23 mouse cellular contexts compared by ENCODE assay signal in the genomic region with DNA sequence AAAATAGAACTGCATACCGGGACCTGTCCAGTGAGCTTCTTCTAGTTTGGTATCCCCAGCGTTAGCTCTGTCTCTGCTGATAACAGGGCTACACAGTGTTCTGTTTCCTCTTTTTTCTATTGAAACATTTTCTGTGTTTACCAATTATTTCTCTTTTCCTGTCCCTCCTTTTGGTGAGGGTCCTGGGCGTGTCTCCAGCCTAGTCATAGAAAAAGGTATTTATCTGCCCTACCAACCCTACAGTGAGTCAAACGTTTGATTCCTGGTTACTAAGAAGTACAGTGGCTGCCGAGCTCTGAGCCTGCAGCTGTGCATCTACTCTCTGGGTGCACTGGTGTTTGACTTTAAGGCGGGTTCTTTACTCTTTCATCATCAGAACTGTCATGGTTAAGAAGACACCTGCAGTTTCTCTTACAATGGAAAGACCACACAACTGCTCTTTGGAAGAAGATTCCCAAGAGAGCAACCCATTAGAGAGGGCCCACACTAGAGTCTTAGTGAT. TPM values are rescaled to one million over a fixed set of nuclear protein-coding genes. Genes with fewer than 3 reads are reported as not detected.
A peak's percentile ranks its signal among the peaks of the same experiment; 100 is the strongest.
DNase-seq lines count a peak whose midpoint lies in the region; ATAC-seq and TF ChIP-seq lines count a peak whose summit lies in the region.
"Had no signal": no experiment of that assay in that cellular context is flagged by ENCODE, and none has a peak within 500 bp of the region (broad histone marks: within the 10 kb centered on the region; RNA-seq: fewer than 3 reads in every experiment).

A gene (minus strand): TSS at position 151 of the 502 bp plus-strand sequence.

- H3K36me3 ChIP-seq in CH12.LX (replicated peaks in 1 of 2; ENCODE audit: control insufficient read depth in 1 of 2, insufficient read depth in 1 of 2, low read length in 1 of 2), result no peaks in the 10 kb centered on the region
- H3K36me3 ChIP-seq in liver, embryonic 14.5 days (replicated peaks; ENCODE audit: control insufficient read depth, insufficient read depth, low read depth), result no peaks in the 10 kb centered on the region
- H3K36me3 ChIP-seq in splenic B cell, adult 2 months (ENCODE audit: control insufficient read depth, insufficient read depth, low read length, poor library complexity, severe bottlenecking), result no peaks in the 10 kb centered on the region
- H3K36me3 ChIP-seq in midbrain, postnatal 0 days (ENCODE audit: insufficient read depth, low read length), result no peaks in the 10 kb centered on the region
- H3K36me3 ChIP-seq: forebrain, embryonic 12.5 days; heart, embryonic 13.5 days; hindbrain, embryonic 10.5 days had no signal

- in situ Hi-C loops in CH12.LX (cut with MboI; ENCODE audit: low pct_ligation_motif_present, low pct_unique_long_range_greater_than_20kb, low sequenced_read_pairs), result no loop called here

- ATAC-seq in liver, embryonic 14.5 days (ENCODE audit: insufficient read depth), result peak; percentile 35; the same call in 1 of the 2 replicates
- no peak for ATAC-seq in midbrain, postnatal 0 days (ENCODE audit: low FRiP score)
- ATAC-seq: activated CD4-positive, CD25-positive, alpha-beta regulatory T cell, adult 4 months; midbrain, embryonic 16.5 days; Patski had no signal

- H3K4me2 ChIP-seq in CH12.LX (ENCODE audit: insufficient read depth, low read depth, poor library complexity, severe bottlenecking), result peak within 1 kb of the TSS; percentile 86
- no peak within 1 kb of the TSS for H3K4me2 ChIP-seq in liver, embryonic 14.5 days (ENCODE audit: low read depth)
- no peak within 1 kb of the TSS for H3K4me2 ChIP-seq in midbrain, postnatal 0 days (ENCODE audit: low read depth, low read length, poor library complexity, severe bottlenecking)
- H3K4me2 ChIP-seq: forebrain, embryonic 12.5 days; heart, embryonic 13.5 days had no signal

- dilution Hi-C loops in CH12.LX (cut with MboI; ENCODE audit: extremely low pct_ligation_motif_present, extremely low pct_unique_long_range_greater_than_20kb, low sequenced_read_pairs), result no loop called here

- H3K79me2 ChIP-seq in CH12.LX (replicated peaks; ENCODE audit: control insufficient read depth, extremely low read depth, insufficient read depth, poor library complexity, severe bottlenecking), result peaks cover 25% of the 10 kb centered on the region

- DNase-seq in CH12.LX (ENCODE audit: extremely low read depth) (peak; percentile 88), MEL-GATA-1-ER (ENCODE audit: extremely low read depth, low read depth) (peak; percentile 83)
- no peak for DNase-seq in liver, embryonic 14.5 days (ENCODE audit: low read depth in 3 of 3, low spot score in 3 of 3)
- peak; percentile 61 for DNase-seq in splenic B cell, adult 2 months (ENCODE audit: low read depth, low spot score)
- no peak for DNase-seq in kidney, adult 8-10 months
- DNase-seq in gastrocnemius, adult 18-20 months (ENCODE audit: low spot score), result no peak
- DNase-seq in right cerebral cortex, postnatal 4 days, result no peak
- DNase-seq in midbrain, postnatal 0 days (ENCODE audit: low spot score), result no peak
- DNase-seq: adrenal gland, postnatal 25 days; cerebellum, adult 9-11 months; heart, adult 11 months; kidney, adult 9 months; kidney, postnatal 36 days; right cerebral cortex, postnatal 14 days had no signal

- H3K9ac ChIP-seq in CH12.LX (ENCODE audit: insufficient read depth, low read depth), result peak within 1 kb of the TSS; percentile 96
- H3K9ac ChIP-seq in liver, embryonic 14.5 days (replicated peaks), result no peak within 1 kb of the TSS
- no peak within 1 kb of the TSS for H3K9ac ChIP-seq in midbrain, postnatal 0 days (replicated peaks; ENCODE audit: low read length, poor library complexity, severe bottlenecking)
- H3K9ac ChIP-seq: forebrain, embryonic 12.5 days; heart, embryonic 13.5 days had no signal

- peak within 1 kb of the TSS; percentile 99 for H3K27ac ChIP-seq in CH12.LX (ENCODE audit: insufficient read depth, low read depth)
- H3K27ac ChIP-seq in liver, embryonic 14.5 days, result no peak within 1 kb of the TSS
- no peak within 1 kb of the TSS for H3K27ac ChIP-seq in midbrain, postnatal 0 days (ENCODE audit: low read depth, low read length)
- H3K27ac ChIP-seq: forebrain, embryonic 12.5 days; heart, embryonic 13.5 days; hindbrain, embryonic 10.5 days had no signal

- H3K4me3 ChIP-seq in CH12.LX (replicated peaks in 1 of 3; ENCODE audit: low read depth in 2 of 3, low read length in 2 of 3, poor library complexity in 1 of 3), result peak within 1 kb of the TSS; percentile 65 to 95 (median 92)
- H3K4me3 ChIP-seq in liver, embryonic 14.5 days (ENCODE audit: insufficient read depth in 1 of 2, low read depth in 2 of 2, low read length in 2 of 2), result no peak within 1 kb of the TSS
- no peak within 1 kb of the TSS for H3K4me3 ChIP-seq in midbrain, postnatal 0 days (ENCODE audit: low read depth, low read length)
- H3K4me3 ChIP-seq: forebrain, embryonic 12.5 days; heart, embryonic 13.5 days; hindbrain, embryonic 10.5 days had no signal

- peak; percentile 79 for TF ChIP-seq EP300 in CH12.LX (IDR thresholded peaks at IDR 0.05; ENCODE audit: low read length)
- TF ChIP-seq EP300 in liver, embryonic 14.5 days (IDR thresholded peaks at IDR 0.05; ENCODE audit: low read depth), result no peak

- TF ChIP-seq CTCF in CH12.LX (conservative IDR thresholded peaks at IDR 0.05 in 1 of 2, IDR thresholded peaks at IDR 0.05 in 1 of 2; ENCODE audit: low read depth in 2 of 2, low read length in 2 of 2), result no peak
- TF ChIP-seq CTCF in liver, embryonic 14.5 days (IDR thresholded peaks at IDR 0.05; ENCODE audit: low read depth), result no peak
- no peak for TF ChIP-seq CTCF in midbrain, postnatal 0 days (IDR thresholded peaks at IDR 0.05)

- H3K27me3 ChIP-seq in CH12.LX (replicated peaks), result no peaks in the 10 kb centered on the region
- no peaks in the 10 kb centered on the region for H3K27me3 ChIP-seq in liver, embryonic 14.5 days (ENCODE audit: control insufficient read depth, insufficient read depth, low read length)
- no peaks in the 10 kb centered on the region for H3K27me3 ChIP-seq in splenic B cell, adult 2 months (ENCODE audit: control insufficient read depth, insufficient read depth, low read length, poor library complexity, severe bottlenecking)
- H3K27me3 ChIP-seq in midbrain, postnatal 0 days (ENCODE audit: insufficient read depth, low read length), result no peaks in the 10 kb centered on the region
- H3K27me3 ChIP-seq: forebrain, embryonic 12.5 days; heart, embryonic 13.5 days had no signal

- TF ChIP-seq RAD21 in CH12.LX (IDR thresholded peaks at IDR 0.05; ENCODE audit: low read depth, low read length), result no peak; the same call in none of the 2 replicates

- WGBS in liver, embryonic 14.5 days (ENCODE audit: insufficient replicate concordance), result 11% methylated on average over 6 of the region's 6 CpGs
- 77% methylated on average over 6 of the region's 6 CpGs for WGBS in midbrain, postnatal 0 days

- H3K4me1 ChIP-seq in CH12.LX (ENCODE audit: control insufficient read depth in 1 of 2, insufficient read depth in 2 of 2), result peaks cover 2 to 19% of the 10 kb centered on the region in 2 experiments; a peak in 2 of 4 replicates
- H3K4me1 ChIP-seq in liver, embryonic 14.5 days (replicated peaks; ENCODE audit: control insufficient read depth in 2 of 2, insufficient read depth in 2 of 2, low read length in 1 of 2), result no peaks in the 10 kb centered on the region
- no peaks in the 10 kb centered on the region for H3K4me1 ChIP-seq in midbrain, postnatal 0 days (ENCODE audit: insufficient read depth, low read length)
- H3K4me1 ChIP-seq: forebrain, embryonic 12.5 days; heart, embryonic 13.5 days; hindbrain, embryonic 10.5 days had no signal

- TF ChIP-seq POLR2A in CH12.LX (IDR thresholded peaks at IDR 0.05; ENCODE audit: low read depth, low read length), result peak; percentile 79

- H3K9me3 ChIP-seq in CH12.LX (replicated peaks; ENCODE audit: low read length), result no peaks in the 10 kb centered on the region
- H3K9me3 ChIP-seq in liver, embryonic 14.5 days (ENCODE audit: control insufficient read depth, low read length), result no peaks in the 10 kb centered on the region
- no peaks in the 10 kb centered on the region for H3K9me3 ChIP-seq in midbrain, postnatal 0 days (ENCODE audit: low read length)
- H3K9me3 ChIP-seq: forebrain, embryonic 12.5 days; heart, embryonic 13.5 days; hindbrain, embryonic 10.5 days had no signal

TF ChIP-seq in CH12.LX, 34 proteins besides CTCF, POLR2A, EP300 and RAD21 (continues in another document):
- peak; percentile 62 for TF ChIP-seq BHLHE40 (IDR thresholded peaks at IDR 0.05; ENCODE audit: low read depth, low read length)
- TF ChIP-seq ELF1 (IDR thresholded peaks at IDR 0.05; ENCODE audit: low read depth, low read length), result 0 out of 2 replicates have a peak, but pooled peaks have one; percentile 23
- TF ChIP-seq GABPA (IDR thresholded peaks at IDR 0.05; ENCODE audit: insufficient replicate concordance, low read depth, low read length), result no peak; the same call in 1 of the 2 replicates
- TF ChIP-seq MAZ (IDR thresholded peaks at IDR 0.05; ENCODE audit: low read depth, low read length), result peak; percentile 83; the same call in 1 of the 2 replicates
- no peak for TF ChIP-seq MYC (IDR thresholded peaks at IDR 0.05; ENCODE audit: low read depth, low read length)
- peak; percentile 89 for TF ChIP-seq ETS1 (conservative IDR thresholded peaks at IDR 0.05; ENCODE audit: low read depth, low read length)
- 0 out of 2 replicates have a peak, but pooled peaks have one; percentile 55 for TF ChIP-seq POLR2AphosphoS2 (IDR thresholded peaks at IDR 0.05; ENCODE audit: low read depth, low read length)
- TF ChIP-seq TBP (conservative IDR thresholded peaks at IDR 0.05; ENCODE audit: low read depth, low read length), result peak; percentile 84
- TF ChIP-seq IRF4 (IDR thresholded peaks at IDR 0.05; ENCODE audit: low read depth, low read length), result peak; percentile 57; the same call in 1 of the 2 replicates
- no peak for TF ChIP-seq SIN3A (IDR thresholded peaks at IDR 0.05; ENCODE audit: low read length)
- no peak for TF ChIP-seq MXI1 (IDR thresholded peaks at IDR 0.05; ENCODE audit: low read depth, low read length)
- TF ChIP-seq KAT2A (IDR thresholded peaks at IDR 0.05; ENCODE audit: insufficient replicate concordance, low read length), result 0 out of 2 replicates have a peak, but pooled peaks have one; percentile 39
- TF ChIP-seq TCF12 (IDR thresholded peaks at IDR 0.05; ENCODE audit: low read depth, low read length), result peak; percentile 91
- no peak for TF ChIP-seq ZKSCAN1 (IDR thresholded peaks at IDR 0.05; ENCODE audit: borderline replicate concordance, low read depth, low read length)
- no peak for TF ChIP-seq JUN (IDR thresholded peaks at IDR 0.05; ENCODE audit: insufficient read depth, low read depth, low read length)

RNA-seq across cellular contexts. Expression of the gene that starts here (rescaled TPM):
- 56.8 and 65.0 TPM in 2 replicates for total RNA-seq in CH12.LX (2012; rRNA removed)
- total RNA-seq in CH12.LX (2014; rRNA removed), result 119 and 138 TPM in 2 replicates
- polyA plus RNA-seq in CH12.LX (2012; ENCODE audit: insufficient read length, low read depth), result 69.0 and 70.2 TPM in 2 replicates
- polyA plus RNA-seq in liver, embryonic 14.5 days (2012; rRNA removed), result 0.08 and 0.09 TPM in 2 replicates
- 0.09 and 0.13 TPM in 2 replicates for polyA plus RNA-seq in liver, embryonic 14.5 days (2014; fragmentation: Nextera tagmentation; extraction: Ambion mirVana)
- not detected for total RNA-seq in gastrocnemius, adult 18-20 months (2021)
- not detected in 2 replicates for total RNA-seq in midbrain, postnatal 0 days (2014; rRNA removed)
- 0.04 and 0.06 TPM in 2 replicates for polyA plus RNA-seq in midbrain, postnatal 0 days (2015; fragmentation: Nextera tagmentation; extraction: Ambion mirVana)
- total RNA-seq: adrenal gland, postnatal 25 days; layer of hippocampus, postnatal 14 days; left cerebral cortex, postnatal 14 days had no signal
- polyA plus RNA-seq: forebrain, embryonic 12.5 days; heart, embryonic 13.5 days; midbrain, embryonic 16.5 days; neural tube, embryonic 11.5 days had no signal

Comparison
In these comparisons a context has a peak if more than half of its experiments do, and no peak if none do; other contexts are left out.
1. RNA of the gene that starts here (total RNA-seq): 56.8 to 138 TPM in CH12.LX; not detected in gastrocnemius, adult 18-20 months and not detected in midbrain, postnatal 0 days; every median in the first group is over 10 times any median in the second.
2. RNA of the gene that starts here (polyA plus RNA-seq): 69.0 to 70.2 TPM in CH12.LX; 0.08 to 0.13 TPM in liver, embryonic 14.5 days and 0.04 to 0.06 TPM in midbrain, postnatal 0 days; every median in the first group is over 10 times any median in the second.
3. Peak in ATAC-seq in liver, embryonic 14.5 days; RNA of the gene not detected or under 1 TPM.
4. DNase-seq: peak in CH12.LX (single experiment), MEL-GATA-1-ER (single experiment) and splenic B cell, adult 2 months (single experiment); none in liver, embryonic 14.5 days (0 of 3), kidney, adult 8-10 months (0 of 2), gastrocnemius, adult 18-20 months (single experiment), right cerebral cortex, postnatal 4 days (single experiment) and midbrain, postnatal 0 days (single experiment).
5. H3K4me3 ChIP-seq: peak in CH12.LX (3 of 3); none in liver, embryonic 14.5 days (0 of 2) and midbrain, postnatal 0 days (single experiment).